1 mouse cellular context compared by ENCODE assay signal in the genomic region with DNA sequence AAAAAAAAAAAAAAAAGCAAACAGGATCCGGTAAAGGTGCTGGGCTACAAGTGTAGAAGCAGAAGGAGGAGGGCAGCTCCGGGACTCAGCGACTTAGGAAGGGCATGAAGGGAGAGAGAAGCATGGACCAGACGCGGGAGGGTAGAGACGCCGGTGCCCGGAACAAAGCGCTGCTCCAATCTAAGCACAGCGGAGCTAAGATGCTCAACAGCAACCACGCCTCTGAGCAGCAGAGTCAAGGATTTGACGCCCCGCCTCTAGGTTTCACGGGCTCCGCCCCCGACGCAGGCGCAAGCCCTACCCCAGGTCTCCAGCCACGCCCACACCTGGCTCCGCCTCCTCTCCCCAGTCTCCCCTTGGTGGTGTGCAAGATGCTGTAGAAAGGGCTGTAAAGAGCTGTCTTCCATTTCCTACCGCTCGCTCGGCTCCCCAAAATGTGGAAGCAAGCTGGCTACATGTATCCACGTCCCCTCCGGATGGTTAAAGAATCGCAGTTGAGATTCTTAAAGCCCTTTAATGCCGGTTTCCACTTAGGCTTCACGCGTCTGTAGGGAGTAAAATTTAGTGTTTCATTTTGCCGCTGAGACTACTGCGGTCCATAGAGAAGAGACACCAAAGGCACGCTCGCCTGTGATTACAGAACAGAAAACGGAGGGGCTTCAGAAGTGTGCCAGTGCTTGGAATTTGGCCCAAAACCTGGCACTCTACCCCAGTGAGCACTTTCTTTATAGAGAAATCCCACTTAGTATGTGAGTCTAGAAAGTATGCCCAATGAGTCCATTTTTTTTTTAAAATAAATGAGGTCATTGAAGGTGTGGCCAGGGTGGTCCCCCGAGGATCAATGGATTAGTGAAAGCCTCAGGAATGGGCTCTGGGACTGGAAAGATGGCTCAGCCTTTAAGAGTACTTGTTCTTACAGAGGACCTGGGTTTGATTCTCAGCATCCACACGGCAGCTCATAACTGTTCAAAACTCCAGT.
TF ChIP-seq lines count a peak whose summit lies in the region.

A gene (minus strand): TSS at position 211 of the 979 bp plus-strand sequence.

TF ChIP-seq in CH12.LX, 34 proteins besides CTCF, POLR2A, EP300 and RAD21:
- TF ChIP-seq RCOR1 (conservative IDR thresholded peaks at IDR 0.05; ENCODE audit: low read depth, low read length) (no peak), ZNF384 (IDR thresholded peaks at IDR 0.05; ENCODE audit: low read depth, low read length) (peak; percentile 89), UBTF (IDR thresholded peaks at IDR 0.05; ENCODE audit: low read depth, low read length) (peak; percentile 75; the same call in 1 of the 2 replicates), SMC3 (IDR thresholded peaks at IDR 0.05; ENCODE audit: low read depth, low read length) (no peak), POLR2AphosphoS2 (IDR thresholded peaks at IDR 0.05; ENCODE audit: low read depth, low read length) (peak; percentile 51; the same call in 1 of the 2 replicates), TBP (conservative IDR thresholded peaks at IDR 0.05; ENCODE audit: low read depth, low read length) (peak; percentile 92), ZMIZ1 (IDR thresholded peaks at IDR 0.05; ENCODE audit: low read depth, low read length) (peak; percentile 66; the same call in 1 of the 2 replicates), USF2 (conservative IDR thresholded peaks at IDR 0.05; ENCODE audit: low read depth, low read length) (no peak), HCFC1 (IDR thresholded peaks at IDR 0.05; ENCODE audit: low read depth, low read length) (peak; percentile 47; the same call in 1 of the 2 replicates), MXI1 (IDR thresholded peaks at IDR 0.05; ENCODE audit: low read depth, low read length) (peak; percentile 79; the same call in 1 of the 2 replicates), JUN (IDR thresholded peaks at IDR 0.05; ENCODE audit: insufficient read depth, low read depth, low read length) (no peak; the same call in 1 of the 2 replicates), JUND (conservative IDR thresholded peaks at IDR 0.05; ENCODE audit: low read depth, low read length) (no peak), ELF1 (IDR thresholded peaks at IDR 0.05; ENCODE audit: low read depth, low read length) (peak; percentile 67), MYC (IDR thresholded peaks at IDR 0.05; ENCODE audit: low read depth, low read length) (0 out of 2 replicates have a peak, but pooled peaks have one; percentile 66), TCF12 (IDR thresholded peaks at IDR 0.05; ENCODE audit: low read depth, low read length) (peak; percentile 74; the same call in 1 of the 2 replicates), NRF1 (IDR thresholded peaks at IDR 0.05; ENCODE audit: low read depth, low read length) (peak; percentile 98), CHD2 (IDR thresholded peaks at IDR 0.05; ENCODE audit: low read length) (no peak), NELFE (IDR thresholded peaks at IDR 0.05; ENCODE audit: low read depth, low read length) (peak; percentile 93), IRF4 (IDR thresholded peaks at IDR 0.05; ENCODE audit: low read depth, low read length) (0 out of 2 replicates have a peak, but pooled peaks have one; percentile 26), PAX5 (IDR thresholded peaks at IDR 0.05; ENCODE audit: low read length) (no peak), USF1 (IDR thresholded peaks at IDR 0.05; ENCODE audit: low read depth, low read length) (no peak), MAX (IDR thresholded peaks at IDR 0.05; ENCODE audit: low read length) (peak; percentile 61), SIN3A (IDR thresholded peaks at IDR 0.05; ENCODE audit: low read length) (peak; percentile 71; the same call in 1 of the 2 replicates)
